Mouse (Mus musculus) adrenal gland, adult 10 weeks (tissue): ENCODE measurements around the gene Pla2g16. TPM values are rescaled to one million over a fixed set of nuclear protein-coding genes. Genes with fewer than 3 reads are reported as not detected.

ENCODE experiments used
- polyA plus RNA-seq: library from polyadenylated mRNA; stranded (reverse); fragments of 350-450 nt; fragmentation: Illumina TruSeq; extraction: RNeasy Lipid Tissue Mini Kit (QIAGEN cat#74804); gene quantifications from one replicate; pipeline ENCODE4 v1.2.3, GENCODE M21; 2014; ENCODE audit warnings: low read depth, low replicate concordance

The Pla2g16 gene
- 23.6 TPM for polyA plus RNA-seq

GRCm38 (mm10) chr19:7557328-7557822 is at the start of gene Pla2g16:
Gene Pla2g16, plus strand, starts transcription at chr19:7557459.

GRCm38 (mm10) chr19:7606801-7607689 is 49.8 kb downstream of the Pla2g16 start, which contains the start of gene Lgals12:
Gene Lgals12, minus strand, starts transcription at chr19:7607193.

GRCm38 (mm10) chr19:7611942-7612757 is 54.9 kb downstream of the Pla2g16 start, which contains the start of gene Hrasls5:
Gene Hrasls5, plus strand, starts transcription at chr19:7612541.

Other genes with a start within 250 kb of the Pla2g16 start
- 28.2 TPM for gene Mark2, start 215.6 kb upstream of the Pla2g16 start, polyA plus RNA-seq
- gene Spindoc, start 174.5 kb upstream of the Pla2g16 start, polyA plus RNA-seq = 0.70 TPM
- gene 2700081O15Rik, start 139.8 kb upstream of the Pla2g16 start, polyA plus RNA-seq = 10.9 TPM
- 407 TPM for gene Rtn3, start 74.2 kb upstream of the Pla2g16 start, polyA plus RNA-seq
- 299 TPM for gene Atl3, start 63.4 kb upstream of the Pla2g16 start, polyA plus RNA-seq
- 22.2 TPM for gene Lgals12, start 49.7 kb downstream of the Pla2g16 start, polyA plus RNA-seq
- not detected for gene Hrasls5, start 55.1 kb downstream of the Pla2g16 start, polyA plus RNA-seq
- gene Slc22a19, start 153.9 kb downstream of the Pla2g16 start, polyA plus RNA-seq = 0.29 TPM
- gene Slc22a26, start 245.2 kb downstream of the Pla2g16 start, polyA plus RNA-seq = not detected